Mouse (Mus musculus) mature B cell (primary cell): Measurements from ENCODE around the gene Socs4.
"Not testable (repeated sequence)": the region's sequence is repeated elsewhere in the genome, so short reads cannot be mapped to it uniquely, and the experiment has no call there.

Experiments used
- in situ Hi-C: fragments of 300-500 bp; cut with MboI; formaldehyde crosslinking; loops from 2 replicates; pipeline ENCODE4 v1.14.3; 2019

Gene Socs4

GRCm38 (mm10) chr14:47287021-47287420 lies 10.3 kb downstream of the Socs4 start:
- in situ Hi-C loops: no loop called here

GRCm38 (mm10) chr14:47291772-47292171 lies 15.0 kb downstream of the Socs4 start:
- in situ Hi-C loops: no loop called here

- in situ Hi-C loops: no loop called here
These were observed 17.4 kb downstream of the Socs4 start for GRCm38 (mm10) chr14:47294136-47294535.

GRCm38 (mm10) chr14:47296232-47296631 lies 19.5 kb downstream of the Socs4 start:
- in situ Hi-C loops: no loop called here

- in situ Hi-C loops: no loop called here
These were observed 21.2 kb downstream of the Socs4 start, which contains the start of gene Mapk1ip1l for GRCm38 (mm10) chr14:47297785-47298407. Gene Mapk1ip1l (plus strand): TSS chr14:47298266.

GRCm38 (mm10) chr14:47298408-47298792 lies 21.7 kb downstream of the Socs4 start:
- in situ Hi-C loops: no loop called here

- in situ Hi-C loops: no loop called here
These were observed 22.1 kb downstream of the Socs4 start for GRCm38 (mm10) chr14:47298819-47299261.

- in situ Hi-C loops: no loop called here
These were observed 26.4 kb downstream of the Socs4 start for GRCm38 (mm10) chr14:47302885-47303680.

GRCm38 (mm10) chr14:47304814-47305405 lies 28.2 kb downstream of the Socs4 start:
- in situ Hi-C loops: no loop called here

- in situ Hi-C loops: no loop called here
These were observed 29.2 kb downstream of the Socs4 start for GRCm38 (mm10) chr14:47305933-47306332.

GRCm38 (mm10) chr14:47307669-47308068 lies 30.9 kb downstream of the Socs4 start:
- in situ Hi-C loops: no loop called here

- in situ Hi-C loops: no loop called here
These were observed 32.3 kb downstream of the Socs4 start for GRCm38 (mm10) chr14:47309061-47309460.

GRCm38 (mm10) chr14:47310342-47311181 lies 33.8 kb downstream of the Socs4 start:
- in situ Hi-C loops: no loop called here

- in situ Hi-C loops: no loop called here
These were observed 42.6 kb downstream of the Socs4 start for GRCm38 (mm10) chr14:47319362-47319761.

- in situ Hi-C loops: not testable (repeated sequence)
These were observed 44.9 kb downstream of the Socs4 start for GRCm38 (mm10) chr14:47321581-47321980.

GRCm38 (mm10) chr14:47325965-47326761 lies 49.4 kb downstream of the Socs4 start:
- in situ Hi-C loops: no loop called here

- in situ Hi-C loops: no loop called here
These were observed 50.6 kb downstream of the Socs4 start for GRCm38 (mm10) chr14:47327347-47327746.

GRCm38 (mm10) chr14:47331920-47332319 lies 55.2 kb downstream of the Socs4 start:
- in situ Hi-C loops: no loop called here

GRCm38 (mm10) chr14:47334819-47335218 lies 58.1 kb downstream of the Socs4 start:
- in situ Hi-C loops: no loop called here

- in situ Hi-C loops: no loop called here
These were observed 58.6 kb downstream of the Socs4 start for GRCm38 (mm10) chr14:47335300-47335699.
